Mouse (Mus musculus) stomach, postnatal 0 days (tissue): ENCODE results near the gene Golga3.

ENCODE experiments used
- CTCF ChIP-seq: IDR thresholded peaks from 2 replicates; pipeline ENCODE4 v1.5.1; 2016; ENCODE audit warnings: antibody characterized with exemption, low read depth, mild to moderate bottlenecking, moderate library complexity
- EP300 ChIP-seq: optimal IDR thresholded peaks from 2 replicates; pipeline ENCODE3; 2016; ENCODE audit warnings: antibody characterized with exemption

GRCm38 (mm10) chr5:110136087-110136464, 40.4 kb upstream of the Golga3 start:
- TF ChIP-seq EP300 (no peak), CTCF (no peak)
